Mouse (Mus musculus) intestine, embryonic 16.5 days (tissue): Measurements from ENCODE around the gene Epas1. TPM values are rescaled to one million over a fixed set of nuclear protein-coding genes. Genes with fewer than 3 reads are reported as not detected.

Source experiments
- ATAC-seq: fragments of 200-750 bp; cut with Nextera tagmentation; 2 replicates; pipeline ENCODE4 v1.8.0; 2017; ENCODE audit warnings: moderate TSS enrichment, moderate library complexity
- H3K27ac ChIP-seq: fragments of 300-500 bp; sonication (generic); 2 replicates; pipeline ENCODE4 v1.5.1; 2014; ENCODE audit warnings: mild to moderate bottlenecking, low read length
- H3K27me3 ChIP-seq: fragments of 300-500 bp; sonication (generic); replicated peaks from 2 replicates; pipeline ENCODE4 v1.6.1; 2014; ENCODE audit warnings: low read length, control low read depth, mixed read lengths; ENCODE audit not compliant: control insufficient read depth, insufficient read depth
- H3K36me3 ChIP-seq: fragments of 300-500 bp; sonication (generic); 2 replicates; pipeline ENCODE4 v1.6.1; 2014; ENCODE audit warnings: low read length, control low read depth; ENCODE audit not compliant: control insufficient read depth, insufficient read depth
- H3K4me1 ChIP-seq: fragments of 300-500 bp; sonication (generic); 2 replicates; pipeline ENCODE4 v1.6.1; 2014; ENCODE audit warnings: low read length, control low read depth, mixed read lengths; ENCODE audit not compliant: control insufficient read depth, insufficient read depth
- H3K4me2 ChIP-seq: fragments of 300-500 bp; sonication (generic); 2 replicates; pipeline ENCODE4 v1.6.1; 2014; ENCODE audit warnings: low read depth, low read length, control low read depth
- H3K4me3 ChIP-seq: fragments of 300-500 bp; sonication (generic); 2 replicates; pipeline ENCODE4 v1.5.1; 2014; ENCODE audit warnings: mild to moderate bottlenecking, low read length
- H3K9ac ChIP-seq: fragments of 300-500 bp; sonication (generic); 2 replicates; pipeline ENCODE4 v1.6.1; 2014; ENCODE audit warnings: low read depth, low read length
- H3K9me3 ChIP-seq: fragments of 300-500 bp; sonication (generic); 2 replicates; pipeline ENCODE4 v1.6.1; 2016; ENCODE audit warnings: low read length, control low read depth; ENCODE audit not compliant: control insufficient read depth
- WGBS: fragments of 180-500 bp; shearing (Covaris S2); extraction: QIAGEN DNeasy Blood & Tissue Kit; methylation state at CpG from one replicate; pipeline ENCODE4 v1.1.7; 2014; 5-methylcytosine and 5-hydroxymethylcytosine counted together
- polyA plus RNA-seq: library from polyadenylated mRNA; unstranded; fragments of >200 nt; fragmentation: Nextera tagmentation; extraction: Ambion mirVana; gene quantifications from 2 replicates; pipeline ENCODE4 v1.2.1, GENCODE M21; 2015

The Epas1 gene
- polyA plus RNA-seq, 1 experiment from 2014 or later: 4.0 TPM

DNA sequence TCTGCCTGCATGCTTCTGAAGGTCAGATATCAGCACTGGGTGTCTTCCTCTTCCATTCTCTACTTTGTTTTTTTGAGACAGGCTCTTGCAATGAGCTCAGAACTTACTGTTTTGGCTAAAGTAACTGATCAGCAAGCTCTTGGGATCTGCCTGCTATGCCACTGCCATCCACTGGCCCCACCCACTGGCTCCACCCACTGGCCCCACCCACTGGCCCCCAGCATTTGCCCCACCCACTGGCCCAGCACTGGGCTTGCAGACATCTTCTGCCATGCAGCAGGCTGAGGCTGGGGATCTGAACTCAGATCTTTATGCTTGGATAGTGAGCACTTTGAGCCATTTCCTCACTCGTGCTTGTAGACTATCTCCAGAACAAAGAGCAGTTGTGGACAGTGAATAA, 60.8 kb downstream of the Epas1 start:
- H3K36me3 ChIP-seq: no peaks in the 10 kb centered on the region
- H3K9ac ChIP-seq: no peak overlapping the region
- no peak overlapping the region for H3K4me3 ChIP-seq
- H3K9me3 ChIP-seq: no peaks in the 10 kb centered on the region
- ATAC-seq: peak; percentile 60
- H3K27me3 ChIP-seq: no peaks in the 10 kb centered on the region
- H3K27ac ChIP-seq: no peak overlapping the region
- peaks cover 5% of the 10 kb centered on the region; the same call in 1 of the 2 replicates for H3K4me1 ChIP-seq
- H3K4me2 ChIP-seq: no peak overlapping the region
- WGBS: 29% methylated on average over 1 of the region's 1 CpGs

DNA sequence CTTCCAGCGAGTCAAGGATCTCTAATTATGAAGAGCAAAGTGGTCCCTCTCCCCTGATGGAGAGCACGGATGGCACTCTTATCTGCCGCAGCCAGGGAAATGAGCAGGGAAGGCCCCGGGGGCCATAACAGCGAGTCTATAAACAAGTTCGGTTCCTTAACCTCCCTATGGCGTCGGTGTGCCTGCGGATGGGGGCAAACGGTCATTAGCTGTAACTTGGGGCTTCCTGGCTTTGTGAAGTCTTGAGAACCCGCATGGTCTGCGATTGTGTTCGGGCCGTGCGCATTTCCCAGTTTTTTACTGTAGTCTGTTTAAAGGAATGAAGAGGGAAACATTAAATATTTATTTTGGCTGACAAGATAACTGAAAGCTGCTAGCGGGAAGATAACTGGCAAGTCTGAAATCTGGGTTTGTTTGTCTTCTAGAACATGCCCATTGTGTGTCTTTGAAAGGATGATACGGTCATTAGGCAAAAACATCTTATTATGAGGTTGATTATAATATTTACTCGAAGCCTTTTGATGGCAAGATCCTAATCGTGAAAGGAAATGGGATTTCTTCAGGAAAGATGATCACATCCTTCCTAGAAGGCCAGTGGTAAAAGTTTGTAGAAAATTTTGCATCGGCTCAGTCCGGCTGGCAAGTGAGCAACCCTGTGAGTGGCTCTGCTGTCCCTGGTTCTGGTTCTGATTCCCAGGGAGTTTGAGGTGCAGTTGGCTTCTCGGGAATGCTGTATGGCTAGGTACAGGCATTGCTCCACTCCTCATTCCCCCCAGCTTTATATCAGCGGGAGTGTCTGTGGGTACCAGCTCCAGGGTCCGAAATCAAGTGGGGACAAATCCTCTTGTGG, 61.7 kb downstream of the Epas1 start:
- Histone ChIP-seq H3K27ac (no peak overlapping the region), H3K9ac (no peak overlapping the region), H3K4me2 (no peak overlapping the region), H3K4me1 (peaks cover 5% of the 10 kb centered on the region; the same call in 1 of the 2 replicates), H3K27me3 (no peaks in the 10 kb centered on the region), H3K36me3 (no peaks in the 10 kb centered on the region), H3K9me3 (no peaks in the 10 kb centered on the region), H3K4me3 (no peak overlapping the region)
- ATAC-seq: no peak
- 47% methylated on average over 24 of the region's 24 CpGs for WGBS

DNA sequence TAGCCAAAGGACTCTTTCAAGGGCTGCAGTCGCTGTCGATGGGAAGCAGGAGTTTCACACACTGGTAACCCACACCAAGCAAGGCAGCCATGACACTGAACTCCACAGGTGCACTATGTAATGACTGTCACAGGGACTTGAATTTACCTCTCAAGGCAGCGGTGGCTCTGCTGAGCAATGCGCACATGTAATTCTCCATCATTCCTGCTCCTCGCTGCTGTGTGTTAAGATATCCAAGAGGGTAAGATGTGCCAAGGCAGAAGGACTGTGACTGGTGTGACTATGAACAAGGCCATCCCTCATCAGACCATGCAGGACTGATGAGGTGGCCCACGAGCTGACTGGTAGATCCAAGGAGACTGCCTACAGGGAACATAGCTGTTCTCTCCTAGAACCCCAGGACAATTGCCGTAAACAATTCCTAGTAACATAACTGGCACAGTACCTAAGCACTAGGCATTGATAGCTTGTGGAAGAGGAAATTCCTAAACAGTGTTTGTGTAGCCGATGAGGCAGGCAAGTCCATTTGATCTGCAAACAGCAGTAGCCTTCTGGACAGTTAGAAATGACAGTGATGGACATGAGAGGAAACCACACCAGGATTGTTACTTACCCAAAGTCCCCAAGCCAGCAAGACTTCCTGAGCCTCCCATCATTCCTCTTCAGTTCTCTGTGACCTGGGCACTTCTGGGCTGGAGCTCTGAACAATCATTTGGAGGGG, 68.7 kb downstream of the Epas1 start:
- H3K4me3 ChIP-seq: no peak overlapping the region
- H3K36me3 ChIP-seq: no peaks in the 10 kb centered on the region
- no peak overlapping the region for H3K4me2 ChIP-seq
- no peaks in the 10 kb centered on the region for H3K9me3 ChIP-seq
- H3K9ac ChIP-seq: no peak overlapping the region
- no peak for ATAC-seq
- 88% methylated on average over 8 of the region's 8 CpGs for WGBS
- no peak overlapping the region for H3K27ac ChIP-seq
- no peaks in the 10 kb centered on the region for H3K4me1 ChIP-seq
- H3K27me3 ChIP-seq: no peaks in the 10 kb centered on the region

DNA sequence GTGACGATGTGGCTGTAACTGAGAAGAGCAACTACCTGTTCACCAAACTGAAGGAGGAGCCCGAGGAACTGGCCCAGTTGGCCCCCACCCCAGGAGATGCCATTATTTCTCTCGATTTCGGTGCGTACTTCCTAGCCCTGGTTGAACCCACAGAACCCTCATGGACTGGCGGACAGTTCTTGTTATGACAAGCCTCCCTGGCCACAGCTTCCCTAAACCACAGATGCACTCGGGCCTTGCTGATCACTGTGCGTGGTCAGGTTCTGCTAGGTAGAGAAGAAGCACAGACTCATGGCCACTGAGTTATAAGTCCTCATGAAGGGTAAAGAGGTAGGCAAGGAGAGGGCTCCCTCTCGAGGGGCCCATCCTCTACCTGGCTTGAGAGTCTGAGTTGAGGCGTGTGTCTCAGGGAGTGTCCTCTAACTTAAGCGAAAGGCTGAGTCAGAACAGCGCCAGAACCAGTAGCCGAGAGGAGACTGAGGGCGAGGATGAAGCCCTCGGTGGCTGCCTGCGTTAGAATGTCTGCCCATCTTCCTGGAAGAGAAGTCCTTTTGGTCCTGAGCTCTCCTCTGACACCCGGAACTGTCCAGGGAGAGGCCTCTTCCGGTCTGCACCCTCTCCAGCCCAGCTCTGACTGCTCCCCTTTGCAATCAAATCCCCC, 71.1 kb downstream of the Epas1 start:
- Histone ChIP-seq H3K9me3 (no peaks in the 10 kb centered on the region), H3K4me1 (no peaks in the 10 kb centered on the region), H3K27ac (no peak overlapping the region), H3K4me3 (no peak overlapping the region), H3K4me2 (no peak overlapping the region), H3K27me3 (no peaks in the 10 kb centered on the region), H3K9ac (no peak overlapping the region), H3K36me3 (no peaks in the 10 kb centered on the region)
- no peak for ATAC-seq
- 88% methylated on average over 18 of the region's 18 CpGs for WGBS

DNA sequence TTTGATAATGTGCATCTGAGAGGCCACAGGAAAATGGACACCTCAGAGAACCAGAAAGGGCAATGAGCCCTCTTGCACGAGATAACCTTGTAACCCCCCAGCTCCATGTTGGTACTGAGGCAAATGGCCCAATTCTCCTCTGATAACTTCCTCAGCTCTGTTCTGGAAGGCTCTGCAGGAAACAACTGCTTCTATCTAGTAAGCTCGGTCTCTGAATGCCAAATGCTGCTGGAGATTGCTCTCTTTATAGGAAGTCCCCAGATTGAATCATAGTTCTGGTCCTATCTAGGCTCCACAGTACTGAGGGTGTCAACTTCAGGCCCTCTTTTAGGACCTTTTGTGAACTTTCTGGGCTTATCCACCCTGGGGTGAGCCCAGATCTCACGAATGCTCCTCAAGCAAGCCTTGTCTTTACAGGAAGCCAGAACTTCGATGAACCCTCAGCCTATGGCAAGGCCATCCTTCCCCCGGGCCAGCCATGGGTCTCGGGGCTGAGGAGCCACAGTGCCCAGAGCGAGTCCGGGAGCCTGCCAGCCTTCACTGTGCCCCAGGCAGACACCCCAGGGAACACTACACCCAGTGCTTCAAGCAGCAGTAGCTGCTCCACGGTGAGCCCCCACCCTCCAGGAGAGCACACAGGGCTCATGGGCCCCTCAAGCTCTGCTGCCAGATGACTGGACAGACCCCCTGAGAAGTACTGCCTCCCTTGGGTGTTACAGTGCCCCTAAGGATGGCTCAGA, 71.8 kb downstream of the Epas1 start:
- no peaks in the 10 kb centered on the region for H3K27me3 ChIP-seq
- H3K27ac ChIP-seq: no peak overlapping the region
- no peaks in the 10 kb centered on the region for H3K4me1 ChIP-seq
- no peaks in the 10 kb centered on the region for H3K36me3 ChIP-seq
- no peak for ATAC-seq
- no peak overlapping the region for H3K9ac ChIP-seq
- H3K4me3 ChIP-seq: no peak overlapping the region
- no peaks in the 10 kb centered on the region for H3K9me3 ChIP-seq
- H3K4me2 ChIP-seq: no peak overlapping the region
- WGBS: 85% methylated on average over 9 of the region's 9 CpGs

DNA sequence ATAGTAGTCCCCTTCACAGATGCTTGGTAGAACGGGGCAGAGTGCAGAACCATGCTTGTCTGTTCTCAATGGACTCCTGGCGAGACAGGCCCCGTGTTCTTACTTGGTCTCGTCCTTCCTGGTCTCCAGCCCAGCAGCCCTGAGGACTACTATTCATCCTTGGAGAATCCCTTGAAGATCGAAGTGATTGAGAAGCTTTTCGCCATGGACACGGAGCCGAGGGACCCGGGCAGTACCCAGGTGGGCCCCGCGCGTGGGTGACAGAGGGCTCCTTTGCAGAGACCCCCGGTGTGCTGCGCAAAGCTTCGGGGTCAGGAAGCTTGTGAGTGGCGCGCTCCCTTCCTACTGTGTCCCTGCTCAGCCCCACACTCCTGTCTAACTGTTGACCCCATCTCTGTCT, 72.9 kb downstream of the Epas1 start:
- Histone ChIP-seq H3K27ac (no peak overlapping the region), H3K9ac (no peak overlapping the region), H3K4me1 (no peaks in the 10 kb centered on the region), H3K4me2 (no peak overlapping the region), H3K4me3 (no peak overlapping the region), H3K9me3 (no peaks in the 10 kb centered on the region), H3K27me3 (no peaks in the 10 kb centered on the region), H3K36me3 (no peaks in the 10 kb centered on the region)
- 92% methylated on average over 17 of the region's 17 CpGs for WGBS
- ATAC-seq: no peak

DNA sequence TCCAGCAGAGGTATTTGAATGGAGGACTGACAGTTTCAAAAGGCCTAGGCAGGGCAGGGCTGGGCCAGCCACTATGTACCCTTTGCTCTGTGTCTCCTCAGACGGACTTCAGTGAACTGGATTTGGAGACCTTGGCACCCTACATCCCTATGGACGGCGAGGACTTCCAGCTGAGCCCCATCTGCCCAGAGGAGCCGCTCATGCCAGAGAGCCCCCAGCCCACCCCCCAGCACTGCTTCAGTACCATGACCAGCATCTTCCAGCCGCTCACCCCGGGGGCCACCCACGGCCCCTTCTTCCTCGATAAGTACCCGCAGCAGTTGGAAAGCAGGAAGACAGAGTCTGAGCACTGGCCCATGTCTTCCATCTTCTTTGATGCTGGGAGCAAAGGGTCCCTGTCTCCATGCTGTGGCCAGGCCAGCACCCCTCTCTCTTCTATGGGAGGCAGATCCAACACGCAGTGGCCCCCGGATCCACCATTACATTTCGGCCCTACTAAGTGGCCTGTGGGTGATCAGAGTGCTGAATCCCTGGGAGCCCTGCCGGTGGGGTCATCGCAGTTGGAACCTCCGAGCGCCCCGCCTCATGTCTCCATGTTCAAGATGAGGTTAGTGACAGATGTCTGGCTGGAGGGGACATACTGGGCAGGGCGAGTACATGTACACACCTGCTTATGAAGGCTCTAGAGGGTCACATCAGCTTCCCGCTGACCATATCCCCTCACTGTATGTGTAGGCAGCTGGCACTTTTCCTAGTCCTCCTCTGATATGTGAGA, 74.1 kb downstream of the Epas1 start:
- Histone ChIP-seq H3K9ac (no peak overlapping the region), H3K27ac (no peak overlapping the region), H3K36me3 (no peaks in the 10 kb centered on the region), H3K4me1 (no peaks in the 10 kb centered on the region), H3K27me3 (no peaks in the 10 kb centered on the region), H3K9me3 (no peaks in the 10 kb centered on the region), H3K4me3 (no peak overlapping the region), H3K4me2 (no peak overlapping the region)
- 92% methylated on average over 19 of the region's 19 CpGs for WGBS
- no peak for ATAC-seq

DNA sequence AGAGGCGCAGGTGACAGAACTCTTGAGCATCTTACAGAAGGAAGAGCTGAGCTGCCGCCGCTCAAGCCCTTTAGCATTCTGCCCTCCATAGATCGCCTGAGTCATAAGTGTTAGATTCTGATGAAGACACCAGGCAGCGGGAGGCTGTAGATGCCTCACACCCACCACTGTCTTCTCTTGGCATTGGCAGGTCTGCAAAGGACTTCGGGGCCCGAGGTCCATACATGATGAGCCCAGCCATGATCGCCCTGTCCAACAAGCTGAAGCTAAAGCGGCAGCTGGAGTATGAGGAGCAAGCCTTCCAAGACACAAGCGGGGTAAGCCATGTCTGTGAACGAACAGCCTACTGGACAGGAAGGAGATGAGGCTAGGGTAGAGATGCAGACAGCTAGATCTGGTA, 75.0 kb downstream of the Epas1 start:
- Histone ChIP-seq H3K36me3 (no peaks in the 10 kb centered on the region), H3K4me2 (no peak overlapping the region), H3K27ac (no peak overlapping the region), H3K9ac (no peak overlapping the region), H3K4me1 (no peaks in the 10 kb centered on the region), H3K27me3 (no peaks in the 10 kb centered on the region), H3K9me3 (no peaks in the 10 kb centered on the region), H3K4me3 (no peak overlapping the region)
- ATAC-seq: no peak
- WGBS: 93% methylated on average over 11 of the region's 11 CpGs
